Mouse (Mus musculus): ENCODE data around the gene Phc3. TPM values are rescaled to one million over a fixed set of nuclear protein-coding genes. Genes with fewer than 3 reads are reported as not detected.

The Phc3 gene
- 83.2 TPM for total RNA-seq (2023)

GRCm38 (mm10) chr3:30969104-30969581, at the start of gene Phc3:
TSS of gene Phc3 (minus strand) at chr3:30969415.

DNA sequence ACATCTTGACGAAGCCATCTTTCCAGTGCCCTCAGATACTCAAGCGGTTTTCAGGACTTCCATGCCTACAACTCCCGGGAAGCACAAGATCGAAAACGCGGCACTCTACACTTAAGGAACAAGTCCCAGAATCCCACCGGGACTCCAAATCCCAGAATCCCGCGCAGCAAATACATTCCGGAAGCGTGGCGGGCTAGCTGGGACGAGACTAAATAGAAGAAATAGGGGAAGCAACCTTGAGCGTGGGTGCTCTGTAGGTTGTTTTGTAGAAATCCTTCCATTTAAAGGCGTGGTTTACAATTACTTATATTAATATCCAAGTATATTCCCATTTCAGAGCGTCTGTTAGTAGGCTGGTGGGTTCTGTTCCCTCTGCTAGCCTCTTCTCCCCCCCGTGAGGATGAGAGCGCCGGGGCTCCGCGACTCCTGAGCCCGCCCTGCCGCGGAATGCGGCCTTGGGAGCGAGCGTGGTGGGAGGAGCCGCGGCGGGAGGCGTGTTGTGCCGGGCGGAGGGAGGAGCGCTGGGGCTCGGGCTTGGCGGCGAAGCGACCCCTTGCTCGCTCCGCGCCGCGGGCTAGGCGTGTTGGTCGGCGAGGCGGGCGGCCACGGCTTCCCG, 26.2 kb upstream of the Phc3 start, which contains the start of gene Prkci:
Gene Prkci, plus strand, starts transcription at position 465 of the 616 bp plus-strand sequence.

GRCm38 (mm10) chr3:30855604-30856458, 113.4 kb downstream of the Phc3 start, which contains the start of gene Gpr160:
TSS of gene Gpr160 (plus strand) at chr3:30855950.

Other genes with a start within 250 kb of the Phc3 start
- not detected for gene Samd7, start 223.1 kb downstream of the Phc3 start, total RNA-seq (2023)
- gene Sec62, start 176.5 kb downstream of the Phc3 start, total RNA-seq (2023), result 80.9 TPM
- 0.65 TPM for gene Gpr160, start 113.5 kb downstream of the Phc3 start, total RNA-seq (2023)
- 14.1 TPM for gene Prkci, start 26.3 kb upstream of the Phc3 start, total RNA-seq (2023)
- gene Skil, start 125.6 kb upstream of the Phc3 start, total RNA-seq (2023), result 147 TPM
- gene Cldn11, start 180.5 kb upstream of the Phc3 start, total RNA-seq (2023), result not detected

Measured in CD4-positive naive resting alpha-beta T cell, adult 57 days (primary cell).